Mouse (Mus musculus): ENCODE results near the gene Fkbpl.

Fkbpl gene

GRCm38 (mm10) chr17:34692906-34693305, 48.3 kb downstream of the Fkbpl start:
- DNase-seq (ENCODE audit: low read depth, low spot score) = no peak

Measured in CD4-positive, CD25-positive, alpha-beta regulatory T cell, adult 2 months (primary cell).